Mouse (Mus musculus) testis, adult 2 months (tissue): ENCODE measurements around the gene Thrb.

Experiments
- CTCF ChIP-seq: fragments of 200-500 bp; IDR thresholded peaks from 2 replicates; pipeline ENCODE4 v1.5.1; 2012; ENCODE audit warnings: low read depth, mild to moderate bottlenecking, inconsistent platforms, low read length, moderate library complexity; ENCODE audit not compliant: control insufficient read depth, insufficient read depth, insufficient replicate concordance
- POLR2A ChIP-seq: fragments of 200-500 bp; IDR thresholded peaks from 2 replicates; pipeline ENCODE4 v1.6.1; 2012; ENCODE audit warnings: low read depth, mild to moderate bottlenecking, inconsistent platforms, low read length, moderate library complexity; ENCODE audit not compliant: control insufficient read depth

DNA sequence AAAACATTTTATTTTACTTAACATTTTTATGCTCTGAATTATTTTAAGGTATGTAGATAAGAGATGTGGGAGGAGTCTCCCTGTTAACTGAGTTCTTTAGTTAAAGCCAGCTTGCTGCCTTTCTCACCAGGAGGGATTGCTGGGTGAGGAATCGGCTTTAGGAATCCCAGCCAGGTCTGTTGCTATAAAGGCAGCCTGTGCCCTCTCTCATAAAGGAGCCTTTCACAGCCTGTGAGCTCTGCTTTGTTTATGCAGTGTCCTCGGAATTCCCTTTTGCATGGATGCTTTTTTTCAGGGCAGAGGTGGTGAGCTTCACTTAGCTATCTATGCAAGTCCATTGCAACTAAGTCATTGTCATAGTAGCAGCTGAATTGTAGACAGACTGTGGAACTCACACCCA lies 71.0 kb downstream of the Thrb start:
- TF ChIP-seq CTCF (no peak), POLR2A (no peak)
